Mouse (Mus musculus): Measurements from ENCODE around the gene Tubgcp2.

Gene Tubgcp2

DNA sequence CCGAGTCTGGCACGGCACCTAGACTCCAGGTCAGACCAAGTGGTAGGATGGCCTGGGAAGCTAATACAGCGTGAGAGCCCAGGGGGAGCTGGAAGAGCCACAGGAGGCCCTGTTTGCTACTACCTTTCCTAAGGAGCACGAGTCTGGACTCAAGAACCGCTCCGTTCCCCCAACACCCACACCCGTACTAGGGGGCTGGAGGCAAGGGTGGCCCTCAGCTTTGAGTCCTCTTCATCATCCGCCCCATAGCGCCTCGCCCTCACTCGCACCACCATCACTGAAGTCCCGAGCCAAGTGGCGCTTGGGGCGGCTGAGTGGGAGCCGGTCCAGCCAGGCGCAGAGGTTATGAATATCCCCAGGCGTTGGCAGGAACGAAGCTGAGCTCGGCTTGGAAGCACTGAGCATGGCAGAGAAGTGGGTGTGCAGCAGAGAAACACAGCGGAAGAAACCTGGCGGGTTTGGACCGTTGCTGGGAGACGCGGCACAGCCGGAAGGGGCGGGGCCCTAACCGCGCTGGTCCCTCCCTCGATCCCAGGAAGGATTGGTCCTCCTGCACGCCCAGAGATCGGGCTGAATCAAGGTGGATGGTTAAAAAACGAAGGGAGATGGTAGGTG lies 58.1 kb downstream of the Tubgcp2 start, which contains the start of gene 6430531B16Rik:
Gene 6430531B16Rik (minus strand): TSS at position 478 of the 615 bp plus-strand sequence.
- DNase-seq = peak; percentile 76 to 79

DNA sequence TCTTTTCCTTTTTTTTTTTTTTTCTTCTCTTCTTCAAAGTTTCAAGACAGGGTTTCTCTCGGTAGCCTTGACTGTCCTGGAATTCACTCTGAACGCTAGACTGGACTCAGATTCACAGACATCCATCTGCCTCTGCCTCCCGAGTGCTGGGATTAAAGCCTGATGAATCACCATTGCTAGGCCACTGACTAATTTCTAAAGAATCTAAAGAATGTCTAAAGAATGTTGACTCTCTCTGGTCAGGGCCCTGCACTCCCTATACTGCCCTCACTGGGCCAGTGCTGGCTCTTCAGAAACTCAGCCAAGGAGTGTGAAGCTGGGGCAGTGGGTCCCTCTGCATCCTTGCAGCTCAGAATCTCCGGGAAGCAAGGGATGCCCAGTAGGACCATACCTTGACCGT lies 61.0 kb downstream of the Tubgcp2 start:
- no peak for DNase-seq

DNA sequence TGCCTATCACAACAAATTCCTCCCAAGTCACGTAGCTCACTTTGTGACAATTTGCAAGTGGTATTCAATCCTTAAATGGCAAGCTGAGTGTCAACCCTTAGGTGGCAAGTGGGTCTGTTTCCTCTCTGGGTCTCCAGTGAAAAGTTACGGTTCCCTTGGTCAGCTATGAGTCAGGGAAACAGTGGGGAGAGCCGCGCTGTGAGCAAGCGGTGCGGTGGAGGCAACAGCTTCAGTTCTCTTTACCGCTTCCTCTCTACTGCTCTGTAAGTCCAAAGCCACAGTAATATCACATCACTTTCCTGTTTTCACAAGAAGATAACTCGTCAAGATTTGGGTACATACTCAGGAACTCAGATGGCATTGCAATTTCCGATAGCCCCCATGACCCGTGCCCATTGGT lies 62.2 kb downstream of the Tubgcp2 start:
- DNase-seq = no peak

DNA sequence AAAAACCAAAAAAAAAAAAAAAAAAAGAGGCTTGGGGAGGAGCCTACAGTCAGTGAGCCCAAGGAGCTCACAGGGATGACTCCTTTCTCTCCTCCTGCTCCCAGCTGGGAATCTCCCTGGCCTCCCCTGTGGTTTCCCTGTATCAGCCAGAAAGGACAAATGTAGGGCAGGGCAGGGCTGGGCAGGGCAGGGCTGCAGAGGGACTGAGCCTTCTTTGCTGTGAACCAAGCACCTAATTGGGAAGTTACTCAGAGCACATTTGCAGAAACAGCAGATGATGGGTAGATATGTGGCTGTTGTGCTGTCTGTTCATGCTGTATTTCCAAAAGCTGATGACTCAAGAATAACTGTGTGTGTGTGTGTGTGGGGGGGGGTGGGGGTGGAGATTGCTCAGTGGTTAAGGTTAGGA lies 63.5 kb downstream of the Tubgcp2 start:
- no peak for DNase-seq

DNA sequence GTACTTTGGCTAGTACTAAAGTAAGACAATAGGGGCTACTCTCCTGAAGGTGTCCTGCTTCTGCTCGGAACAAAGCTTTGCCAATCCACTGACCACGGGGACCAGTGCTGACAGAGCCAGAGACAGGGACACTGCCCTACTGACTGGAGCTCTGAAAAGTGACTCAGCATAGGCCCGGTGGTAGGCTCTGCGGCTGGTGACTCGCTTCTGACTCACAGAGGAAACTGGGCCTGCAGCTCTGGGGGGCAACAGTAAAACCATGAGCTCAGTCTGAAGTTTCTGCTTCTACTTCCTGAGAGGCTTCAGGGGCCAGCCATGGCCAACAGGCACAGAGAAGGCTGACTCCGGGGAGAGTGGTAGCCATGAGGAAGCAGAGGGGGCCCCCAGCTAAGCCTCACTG lies 65.0 kb downstream of the Tubgcp2 start:
- no peak for DNase-seq

DNA sequence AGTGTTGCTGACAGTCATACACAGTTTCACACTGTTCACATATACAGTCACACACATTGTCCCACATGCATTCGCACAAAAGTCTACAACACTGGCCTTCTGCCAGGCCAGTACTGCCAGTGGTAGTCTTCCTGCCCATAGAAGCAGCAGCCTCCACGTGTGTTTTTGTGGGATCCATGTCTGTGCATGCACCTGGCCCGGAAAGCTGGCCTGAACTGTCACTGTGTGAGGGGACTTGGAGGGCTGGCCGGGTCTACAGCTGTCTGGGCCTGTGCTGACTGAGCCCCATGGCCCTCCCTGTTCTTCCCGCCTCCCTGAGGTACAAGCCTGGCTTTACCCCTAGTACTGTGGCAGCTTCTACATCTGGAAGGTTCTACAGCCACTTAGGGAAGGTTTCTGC lies 65.5 kb downstream of the Tubgcp2 start:
- DNase-seq = no peak

DNA sequence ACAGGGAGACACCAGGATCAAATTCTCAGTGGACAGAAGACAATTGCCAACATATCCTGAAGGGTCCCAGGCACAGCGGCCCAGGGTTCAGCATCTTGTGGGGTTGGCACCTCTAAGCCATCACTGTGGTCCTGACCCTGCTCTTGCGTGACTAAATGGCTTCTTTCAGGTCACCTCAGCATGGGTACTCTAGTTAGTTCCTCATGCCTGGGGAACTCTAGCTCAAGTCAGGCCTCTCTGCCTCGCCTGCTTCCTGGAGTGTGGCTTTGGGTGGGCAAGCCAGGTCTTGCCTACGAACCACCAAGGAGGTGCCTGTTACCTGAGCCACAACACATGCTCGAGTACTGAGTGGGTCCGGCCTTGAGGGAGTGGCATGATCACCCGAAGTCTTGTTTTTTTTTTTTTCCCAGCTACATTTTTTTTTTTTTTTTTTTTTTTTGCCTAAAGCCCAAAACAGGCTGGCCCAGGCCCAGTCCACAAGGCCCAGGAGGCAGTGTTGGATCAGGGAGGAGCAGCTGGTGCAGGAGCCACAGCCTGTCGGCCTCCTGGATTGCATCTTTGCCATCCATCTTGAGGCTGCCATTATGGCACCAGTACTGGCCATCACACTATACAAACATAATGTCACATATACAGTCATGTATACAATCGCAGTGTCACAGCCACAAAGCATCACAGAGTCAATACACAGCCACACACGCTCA lies 66.1 kb downstream of the Tubgcp2 start:
- DNase-seq = no peak

DNA sequence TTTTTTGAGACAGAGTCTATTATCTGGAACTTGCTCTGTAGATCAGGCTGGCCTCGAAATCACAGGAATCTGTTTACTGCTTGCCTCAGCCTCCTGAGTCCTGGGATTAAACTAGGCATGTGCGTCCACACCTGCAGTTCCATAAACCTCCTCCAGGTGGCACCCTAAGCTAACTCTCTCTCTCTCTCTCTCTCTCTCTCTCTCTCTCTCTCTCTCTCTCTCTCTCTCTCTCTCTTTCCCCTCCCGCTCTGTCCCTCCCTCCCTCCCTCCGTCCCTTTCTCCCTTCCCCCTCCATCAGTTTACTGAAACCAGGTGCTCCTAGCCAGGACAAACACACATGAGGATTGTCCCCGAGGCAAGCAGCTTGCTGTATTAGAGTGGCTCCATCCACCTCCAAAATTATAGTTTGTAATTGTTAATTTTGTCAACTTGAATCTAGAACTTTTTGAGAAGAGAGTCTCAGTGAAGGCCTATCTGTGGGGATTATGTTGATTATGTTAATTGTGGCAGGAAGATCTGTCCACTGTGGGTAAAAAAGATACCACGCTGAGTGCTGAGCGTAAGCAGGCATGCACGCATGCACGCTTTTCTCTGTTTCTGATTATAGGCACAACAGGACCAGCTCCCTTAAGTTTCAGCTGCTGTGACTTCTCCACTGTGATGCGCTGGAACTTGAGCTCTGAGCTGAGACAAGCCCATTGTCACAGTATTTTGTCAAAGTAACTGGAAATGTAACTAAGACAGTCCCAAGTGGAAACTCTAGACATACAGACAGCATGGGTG lies 66.9 kb downstream of the Tubgcp2 start:
- peak; percentile 70 to 75 for DNase-seq

DNA sequence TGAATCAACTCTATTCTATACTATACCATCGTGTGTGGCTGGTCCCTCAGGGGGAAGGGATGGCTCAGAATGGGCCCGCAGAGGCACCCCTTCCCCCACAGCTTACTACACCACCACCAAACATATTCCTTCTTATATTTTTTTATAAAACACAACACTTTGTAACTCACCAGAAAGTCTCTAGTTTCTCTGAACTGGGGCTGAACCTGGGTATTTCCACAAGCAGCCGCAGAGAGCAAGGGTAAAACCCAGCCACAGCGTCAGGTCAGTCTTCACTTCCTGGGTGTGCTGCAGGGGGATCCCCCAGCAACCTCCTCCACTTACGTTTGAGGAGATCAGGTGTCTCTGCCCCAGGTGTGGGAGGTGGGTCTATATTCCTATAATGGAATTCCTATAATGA lies 68.0 kb downstream of the Tubgcp2 start:
- DNase-seq = peak in 1 of 2 experiments; percentile 28

DNA sequence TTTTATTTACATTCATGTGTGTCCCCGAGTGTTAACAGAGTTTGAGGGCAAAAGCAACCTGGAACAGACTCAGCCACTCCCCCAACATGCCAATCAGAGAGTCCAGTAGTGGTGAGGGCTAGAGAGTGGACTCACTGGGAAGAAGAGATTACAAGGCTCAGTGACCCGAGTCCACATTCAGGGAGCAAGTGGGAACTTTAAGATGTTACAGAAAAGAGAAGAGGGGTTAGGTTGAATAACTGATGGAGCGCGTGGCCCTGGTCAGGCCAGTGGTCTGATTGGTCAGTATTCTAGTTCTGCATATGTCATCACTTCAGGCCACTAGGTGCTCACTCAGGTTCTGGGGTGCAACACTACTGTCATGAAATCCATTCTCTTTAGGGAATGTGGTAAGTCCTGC lies 69.3 kb downstream of the Tubgcp2 start:
- DNase-seq = no peak

DNA sequence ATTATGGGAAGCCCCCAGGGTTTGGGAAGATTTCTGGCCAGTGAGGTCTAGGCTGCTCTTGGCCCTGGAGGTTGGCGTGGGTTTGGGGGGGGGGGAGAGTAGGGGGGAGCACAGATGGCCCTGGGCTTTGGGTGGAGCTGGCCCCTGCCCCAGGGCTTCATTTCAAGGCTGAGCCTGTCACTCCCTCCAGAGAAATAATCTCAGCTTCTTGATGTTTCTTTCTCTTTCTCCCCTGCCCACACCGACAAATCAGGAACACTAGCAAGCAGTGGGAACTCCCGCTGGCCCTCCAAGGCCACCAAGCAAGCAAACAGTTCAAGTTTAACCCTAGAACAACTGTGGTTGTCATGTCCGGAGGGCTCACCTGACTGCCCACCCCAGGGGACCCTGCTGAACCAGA lies 72.7 kb downstream of the Tubgcp2 start:
- DNase-seq = no peak

DNA sequence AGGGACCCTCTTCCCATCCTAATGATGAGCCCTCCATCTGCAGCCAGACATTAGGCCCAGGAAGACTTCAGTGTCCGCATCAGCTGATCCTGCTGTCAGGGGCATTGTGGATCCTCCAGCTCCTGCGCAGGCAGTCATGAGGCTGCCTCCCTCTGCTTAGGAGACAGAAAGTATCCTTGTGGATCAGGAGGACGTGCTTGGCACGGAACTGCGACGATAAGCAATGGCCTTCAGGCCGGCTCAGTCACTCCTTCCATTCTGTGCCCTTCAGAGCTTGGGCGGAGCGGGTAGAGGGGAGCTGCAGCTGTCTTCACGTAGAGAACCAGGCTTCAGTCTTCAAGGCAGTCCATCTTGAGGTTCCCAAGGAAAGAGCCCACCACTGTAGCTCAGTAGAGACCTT lies 75.3 kb downstream of the Tubgcp2 start:
- no peak for DNase-seq

DNA sequence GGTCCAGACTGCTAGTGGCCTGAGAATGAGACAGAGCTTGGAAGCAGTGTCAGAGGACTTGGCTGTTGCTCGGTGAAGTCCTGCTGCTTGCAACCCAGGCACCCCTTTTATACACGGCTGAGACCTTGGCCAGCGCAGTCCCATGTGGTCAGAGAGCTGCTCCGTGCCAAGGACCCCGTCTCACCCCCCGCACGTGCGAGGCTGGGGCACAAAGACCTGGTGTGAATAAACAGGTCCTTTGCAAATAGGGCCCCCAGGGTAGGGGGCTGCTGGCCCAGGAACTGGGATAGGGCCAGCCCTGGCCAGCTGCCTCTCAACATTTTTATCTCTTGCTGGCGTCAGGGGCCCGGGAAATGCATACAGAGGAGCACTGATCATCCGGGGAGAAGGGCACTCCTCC lies 78.5 kb downstream of the Tubgcp2 start:
- DNase-seq = no peak

DNA sequence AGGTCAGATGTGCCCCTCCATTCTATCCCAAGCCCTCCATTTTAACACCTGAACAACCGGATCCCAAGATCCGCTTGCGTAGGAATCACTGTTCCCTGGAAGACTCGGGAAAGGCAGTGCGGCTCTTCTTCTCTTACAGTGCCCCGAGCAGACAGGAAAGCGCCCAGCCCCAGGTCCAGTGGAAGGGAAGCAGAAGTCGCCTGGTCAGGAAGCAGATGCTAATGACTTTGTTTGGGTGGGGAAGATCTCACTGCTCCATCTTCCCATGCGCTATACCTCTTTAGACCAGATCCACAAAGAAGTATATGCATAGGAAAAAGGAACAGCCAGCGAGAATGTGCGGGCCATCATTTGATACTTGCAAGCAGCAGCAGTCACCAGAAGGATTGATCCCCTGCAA lies 79.0 kb downstream of the Tubgcp2 start:
- no peak for DNase-seq

DNA sequence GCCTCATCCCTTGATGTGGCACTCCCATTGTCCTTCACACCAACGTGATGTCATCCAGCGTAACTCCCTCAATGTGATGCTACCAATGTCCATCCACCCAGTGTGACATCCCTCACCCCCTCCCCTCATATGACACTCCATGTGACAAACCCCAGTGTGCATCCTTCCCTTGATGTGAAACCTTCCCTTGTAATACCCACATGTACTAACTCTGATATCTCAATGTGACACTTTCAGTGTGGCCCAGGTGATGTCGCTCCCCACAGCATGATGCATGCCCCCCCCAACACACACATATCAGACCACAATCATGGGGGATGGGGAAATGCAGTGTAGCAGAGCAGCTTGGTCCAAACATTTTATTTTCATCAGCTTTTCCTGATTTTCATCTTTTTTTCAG lies 79.8 kb downstream of the Tubgcp2 start:
- no peak for DNase-seq

DNA sequence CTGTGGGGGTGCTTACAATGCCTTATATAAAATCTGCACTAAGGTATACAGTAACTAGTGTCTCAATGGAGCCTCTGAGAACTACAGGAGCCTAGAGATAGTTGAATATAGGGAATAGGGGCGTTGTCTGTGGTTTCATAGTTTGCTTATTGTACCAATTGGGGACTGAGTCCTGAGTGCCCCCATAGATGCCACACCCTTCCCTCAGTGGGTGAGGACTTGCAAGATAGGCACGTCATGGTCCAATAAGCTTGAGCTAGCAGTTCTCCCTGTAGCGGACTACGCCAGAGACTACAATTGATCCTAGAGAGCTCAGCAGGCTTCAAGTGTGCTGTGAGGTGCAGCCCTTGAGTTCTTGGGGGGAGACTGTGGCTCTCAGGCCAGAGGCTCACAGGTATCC lies 81.0 kb downstream of the Tubgcp2 start:
- no peak for DNase-seq

DNA sequence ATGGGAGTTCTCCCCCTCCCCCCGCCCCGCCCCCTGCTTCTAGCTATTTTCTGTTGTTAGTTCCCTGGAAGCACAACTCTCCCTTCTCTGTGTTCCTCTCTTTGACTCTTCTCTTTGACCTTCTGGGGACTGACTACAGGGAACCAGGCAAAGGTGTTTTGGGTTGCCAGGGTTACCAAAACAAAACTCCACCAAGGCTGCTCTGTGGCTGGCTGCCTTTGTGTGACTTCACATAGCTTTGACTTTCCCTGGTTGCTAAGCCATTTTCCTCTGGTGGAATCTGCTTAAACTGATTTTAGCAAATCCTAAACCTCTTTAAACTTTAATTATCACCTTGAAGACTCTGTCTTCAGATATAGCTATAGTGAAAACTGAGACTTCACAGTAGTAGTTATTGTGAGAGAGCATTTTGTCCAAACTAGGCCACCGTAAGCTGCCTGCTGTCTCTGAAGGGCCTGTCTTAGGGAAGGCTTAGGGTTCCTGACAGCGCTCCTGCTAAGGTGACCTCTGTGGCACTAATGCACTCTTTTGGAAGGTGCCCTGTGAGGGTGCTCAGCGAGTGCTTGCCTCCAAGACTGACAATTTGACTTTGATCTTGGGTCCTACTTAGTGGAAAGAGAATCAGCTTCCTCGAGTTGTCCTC lies 84.4 kb downstream of the Tubgcp2 start:
- no peak for DNase-seq

DNA sequence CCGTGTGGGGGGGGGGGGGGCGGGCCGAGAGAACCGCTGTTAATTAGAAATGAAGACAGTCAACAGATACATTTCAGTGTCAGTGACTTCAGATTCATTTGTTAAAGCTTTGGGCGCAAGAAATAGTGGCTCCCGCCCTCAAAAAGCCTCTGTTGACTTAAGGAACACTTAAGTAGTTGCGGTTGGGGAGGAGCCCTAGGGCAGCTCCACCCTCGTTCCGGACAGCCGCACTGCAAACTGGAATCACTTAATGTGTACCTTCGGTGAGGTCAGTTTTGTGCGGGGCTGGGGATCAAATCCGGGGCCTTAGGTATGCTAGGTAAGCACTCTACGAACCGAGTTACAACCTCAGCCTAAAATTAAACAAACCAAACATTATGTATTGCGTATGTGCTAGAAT lies 85.4 kb downstream of the Tubgcp2 start:
- no peak for DNase-seq

DNA sequence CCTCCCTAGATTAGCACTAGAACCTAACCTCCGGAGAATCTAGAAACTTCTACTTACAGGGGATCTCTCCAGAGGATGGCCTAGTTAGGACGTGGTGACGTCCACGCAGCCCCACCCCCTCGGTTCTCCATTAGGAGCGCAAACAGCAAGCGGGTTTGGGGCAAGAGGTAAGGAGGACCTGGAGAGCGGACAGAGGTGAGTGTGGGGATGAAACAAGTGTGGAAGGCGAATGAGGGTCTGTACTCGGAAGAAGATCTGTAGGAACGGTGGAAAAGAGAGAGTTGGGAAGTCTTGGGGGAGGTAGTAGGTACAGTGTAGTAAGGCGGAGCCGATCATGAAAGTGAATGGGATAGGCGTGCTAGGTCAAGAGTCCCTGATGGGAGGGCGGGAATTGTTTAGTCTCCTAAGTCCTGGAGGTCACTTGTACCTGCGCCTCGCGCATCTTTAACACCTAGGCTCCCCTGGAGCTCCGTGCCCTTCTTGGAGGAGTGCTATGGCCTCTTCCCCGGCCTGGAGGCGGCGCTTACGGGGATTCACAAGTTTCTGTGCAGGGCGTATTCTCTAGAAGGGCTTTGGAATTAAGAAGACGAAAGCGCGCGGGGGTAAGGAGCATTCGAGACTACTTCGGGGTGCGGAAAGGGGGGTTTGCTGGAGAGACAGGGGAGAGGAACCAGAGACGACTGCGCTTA lies 86.0 kb downstream of the Tubgcp2 start:
- DNase-seq = peak; percentile 27 to 33

DNA sequence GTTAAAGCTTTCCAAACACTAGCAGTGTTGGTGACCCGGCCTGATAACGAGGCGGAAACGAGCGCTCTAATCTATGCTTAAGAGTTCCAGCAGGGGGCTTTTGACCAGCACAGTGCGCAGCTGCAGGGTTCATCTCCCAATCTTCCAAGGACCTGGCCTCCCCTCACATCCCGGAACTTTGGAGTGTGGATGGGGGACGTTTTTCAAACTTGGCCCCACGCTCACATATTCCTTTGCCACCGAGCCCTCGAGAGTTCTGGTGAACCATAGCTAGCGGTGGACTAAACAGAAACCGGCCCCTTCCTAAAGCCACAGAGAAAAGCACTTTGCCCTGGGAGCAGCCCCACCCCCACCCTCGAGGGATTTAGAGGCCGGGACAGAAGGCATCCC lies 86.6 kb downstream of the Tubgcp2 start:
- peak in 1 of 2 experiments; percentile 25 for DNase-seq

DNA sequence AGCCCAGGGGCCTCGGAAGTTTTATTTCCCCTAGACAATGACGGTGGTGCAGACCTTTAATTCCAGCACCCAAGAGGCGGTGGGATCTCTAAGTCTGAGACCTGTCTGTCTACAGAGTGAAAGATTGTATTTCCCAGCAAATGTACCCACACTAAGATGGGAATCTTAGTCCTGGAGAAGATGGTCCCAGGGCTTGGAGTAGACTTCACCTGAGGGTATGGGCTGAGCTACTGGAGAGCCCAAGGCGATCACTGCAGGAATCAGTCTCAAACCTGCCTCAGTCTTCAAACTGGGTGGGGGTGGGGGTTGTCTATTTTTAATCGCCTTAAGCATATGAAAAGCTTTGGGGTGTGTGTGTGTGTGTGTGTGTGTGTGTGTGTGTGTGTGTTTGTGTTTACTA lies 90.4 kb downstream of the Tubgcp2 start:
- DNase-seq = no peak

Measured in thymus, postnatal 36 days (tissue).